Mouse (Mus musculus) effector memory CD4-positive, alpha-beta T cell, adult 7 months (primary cell): Measurements from ENCODE around the gene Speer3. TPM values are rescaled to one million over a fixed set of nuclear protein-coding genes. Genes with fewer than 3 reads are reported as not detected.

ENCODE experiments used
- polyA plus RNA-seq: library from polyadenylated mRNA; unstranded; fragments of 100-300 nt; shearing (Covaris generic); gene quantifications from one replicate; pipeline ENCODE4 v1.2.1, GENCODE M21; 2017

The Speer3 gene
- polyA plus RNA-seq: not detected

DNA sequence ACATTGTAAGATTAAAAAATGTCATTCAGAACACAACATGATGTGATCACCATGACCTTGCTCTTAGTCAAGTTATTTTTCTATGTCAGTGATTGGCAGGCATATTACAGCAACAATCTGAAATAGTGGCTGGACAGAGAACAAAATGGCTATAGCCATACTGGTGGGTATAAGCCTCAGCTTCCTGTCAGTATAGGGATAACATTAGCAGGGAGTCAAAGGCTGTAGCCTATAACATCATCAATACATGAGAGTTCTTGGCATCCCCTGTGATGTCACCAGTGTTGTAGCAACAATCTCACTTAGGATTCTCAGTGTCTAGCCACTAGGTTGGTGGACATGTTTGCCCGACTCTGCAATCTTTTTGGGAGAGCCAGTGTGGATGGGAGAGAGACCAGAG lies at the start of gene Speer3:
Gene Speer3, plus strand, starts transcription at position 301 of the 400 bp plus-strand sequence.

Other genes starting within 250 kb of the Speer3 start
- gene Sema3e, start 233.7 kb downstream of the Speer3 start, polyA plus RNA-seq: 0.34 TPM